Mouse (Mus musculus) naive thymus-derived CD4-positive, alpha-beta T cell, adult 5 months (primary cell): ENCODE results near the gene Vmn1r32. TPM values are rescaled to one million over a fixed set of nuclear protein-coding genes. Genes with fewer than 3 reads are reported as not detected.

Source experiments
- polyA plus RNA-seq: library from polyadenylated mRNA; unstranded; fragments of 100-300 nt; shearing (Covaris generic); gene quantifications from one replicate; pipeline ENCODE4 v1.2.1, GENCODE M21; 2017

The Vmn1r32 gene
- polyA plus RNA-seq, result not detected

DNA sequence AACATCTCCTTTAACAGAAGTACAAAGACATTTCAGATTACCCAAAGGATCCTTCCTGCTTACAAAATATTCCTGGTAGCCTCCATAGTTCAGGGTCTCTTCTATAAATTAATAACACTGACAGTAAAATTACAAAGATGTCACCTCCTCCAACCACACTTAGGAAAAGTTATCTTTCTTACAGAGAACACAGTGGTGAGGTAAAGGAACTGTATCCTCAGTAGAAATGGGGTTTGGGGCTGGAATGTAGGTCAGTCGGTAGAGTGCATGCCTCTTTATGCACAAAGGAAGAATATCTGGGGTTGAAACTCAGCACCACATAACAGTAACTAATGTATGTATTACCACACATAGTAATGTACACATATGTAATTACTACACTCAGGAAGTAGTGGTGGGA is at the start of gene Vmn1r32:
Gene Vmn1r32 (minus strand): TSS at position 101 of the 400 bp plus-strand sequence.

DNA sequence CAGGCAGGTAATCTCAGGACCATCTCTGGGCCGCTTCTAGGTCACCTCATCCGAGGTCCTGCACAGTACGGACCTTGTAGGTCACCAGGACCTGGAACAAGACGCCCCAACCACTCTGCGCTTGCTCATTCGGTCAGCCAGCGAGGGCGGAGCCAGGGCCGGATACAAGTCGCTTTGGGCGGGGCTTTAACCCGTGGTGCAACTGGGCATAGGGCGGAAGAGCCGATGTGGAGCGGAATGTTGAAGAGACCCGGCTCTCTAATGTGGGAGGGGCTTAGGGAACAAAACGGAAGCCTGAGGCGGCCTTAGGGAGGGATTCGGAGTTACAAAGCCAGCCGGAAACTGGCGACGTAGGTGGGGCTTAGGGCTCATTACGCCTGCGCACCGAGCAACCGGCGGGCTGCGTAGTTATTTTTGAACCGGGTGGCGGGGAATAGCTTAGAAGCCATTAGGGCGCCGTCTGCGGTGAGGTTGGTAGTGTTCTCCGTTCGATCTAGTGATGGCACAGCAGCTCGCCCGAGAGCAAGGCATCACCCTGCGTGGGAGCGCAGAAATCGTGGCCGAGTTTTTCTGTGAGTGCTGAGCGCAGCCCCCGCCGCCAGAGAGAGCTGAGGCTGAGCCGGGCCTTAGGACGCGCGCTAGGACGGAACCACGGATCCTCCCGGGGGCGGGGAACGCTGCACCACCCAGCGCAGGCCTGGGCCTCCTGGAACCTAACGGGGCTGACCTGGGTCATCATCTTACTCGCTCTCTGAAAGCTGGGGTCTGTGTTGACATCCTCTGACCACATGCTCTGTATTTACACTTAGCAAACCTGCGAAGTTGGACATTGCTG is 24.7 kb downstream of the Vmn1r32 start, which contains the start of gene Mad2l1:
Gene Mad2l1 (plus strand): TSS at position 363 of the 835 bp plus-strand sequence.

Other genes starting within 250 kb of the Vmn1r32 start
- gene Mad2l1, start 24.7 kb downstream of the Vmn1r32 start, polyA plus RNA-seq, result 14.4 TPM
- not detected for gene Vmn1r33, start 58.2 kb upstream of the Vmn1r32 start, polyA plus RNA-seq
- gene Vmn1r34, start 83.8 kb upstream of the Vmn1r32 start, polyA plus RNA-seq, result not detected
- gene Vmn1r35, start 125.8 kb upstream of the Vmn1r32 start, polyA plus RNA-seq, result not detected
- gene Vmn1r36, start 159.1 kb upstream of the Vmn1r32 start, polyA plus RNA-seq, result not detected
- not detected for gene Vmn1r37, start 169.3 kb upstream of the Vmn1r32 start, polyA plus RNA-seq
- 0.10 TPM for gene Vmn1r38, start 222.5 kb upstream of the Vmn1r32 start, polyA plus RNA-seq